ENCODE assay signal across 38 mouse cellular contexts in genomic region chr4:63699749-63700148, GRCm38 (mm10). TPM values are rescaled to one million over a fixed set of nuclear protein-coding genes. Genes with fewer than 3 reads are reported as not detected.
"Had no signal": no experiment of that assay in that cellular context is flagged by ENCODE, and none has a peak within 500 bp of the region (broad histone marks: within the 10 kb centered on the region; RNA-seq: fewer than 3 reads in every experiment).

No protein-coding gene starts in this region.

- ATAC-seq: forebrain, embryonic 13.5 days; forebrain, embryonic 14.5 days; forebrain, embryonic 15.5 days; forebrain, postnatal 0 days had no signal

- H3K4me3 ChIP-seq: embryonic facial prominence, embryonic 10.5 days; embryonic facial prominence, embryonic 12.5 days; embryonic facial prominence, embryonic 13.5 days; embryonic facial prominence, embryonic 15.5 days; erythroblast, embryonic 14.5 days; forebrain, embryonic 10.5 days; forebrain, embryonic 12.5 days; forebrain, embryonic 13.5 days; forebrain, embryonic 15.5 days; gastrocnemius, adult 2 months; heart, adult 2 months had no signal

- H3K4me2 ChIP-seq: embryonic facial prominence, embryonic 12.5 days; embryonic facial prominence, embryonic 13.5 days; embryonic facial prominence, embryonic 15.5 days; forebrain, embryonic 12.5 days; forebrain, embryonic 13.5 days; forebrain, embryonic 15.5 days had no signal

- H3K9ac ChIP-seq: embryonic facial prominence, embryonic 12.5 days; embryonic facial prominence, embryonic 13.5 days; embryonic facial prominence, embryonic 15.5 days; forebrain, embryonic 12.5 days; forebrain, embryonic 13.5 days; forebrain, embryonic 15.5 days; forebrain, postnatal 0 days had no signal

- H3K36me3 ChIP-seq: embryonic facial prominence, embryonic 10.5 days; embryonic facial prominence, embryonic 12.5 days; embryonic facial prominence, embryonic 13.5 days; embryonic facial prominence, embryonic 15.5 days; forebrain, embryonic 10.5 days; forebrain, embryonic 12.5 days; forebrain, embryonic 15.5 days had no signal

- H3K4me1 ChIP-seq: embryonic facial prominence, embryonic 10.5 days; embryonic facial prominence, embryonic 12.5 days; embryonic facial prominence, embryonic 13.5 days; embryonic facial prominence, embryonic 15.5 days; forebrain, embryonic 12.5 days; forebrain, embryonic 13.5 days; forebrain, embryonic 15.5 days had no signal

- H3K9me3 ChIP-seq: embryonic facial prominence, embryonic 10.5 days; embryonic facial prominence, embryonic 12.5 days; embryonic facial prominence, embryonic 13.5 days; embryonic facial prominence, embryonic 15.5 days; forebrain, embryonic 10.5 days; forebrain, embryonic 12.5 days; forebrain, embryonic 13.5 days; forebrain, embryonic 15.5 days had no signal

- H3K27ac ChIP-seq: embryonic facial prominence, embryonic 10.5 days; embryonic facial prominence, embryonic 12.5 days; embryonic facial prominence, embryonic 13.5 days; embryonic facial prominence, embryonic 15.5 days; forebrain, embryonic 10.5 days; forebrain, embryonic 12.5 days; forebrain, embryonic 13.5 days; forebrain, embryonic 15.5 days; gastrocnemius, adult 2 months; heart, adult 2 months had no signal

- H3K27me3 ChIP-seq: embryonic facial prominence, embryonic 12.5 days; embryonic facial prominence, embryonic 13.5 days; embryonic facial prominence, embryonic 15.5 days; forebrain, embryonic 12.5 days; forebrain, embryonic 13.5 days; forebrain, embryonic 15.5 days had no signal

- DNase-seq: cerebellum, adult 2 months; cerebellum, adult 8-10 months; cerebellum, adult 9-10 months; cerebellum, adult 9-11 months; cerebellum, postnatal 10 days; cerebellum, postnatal 14 days; cerebellum, postnatal 25 days; cerebellum, postnatal 36 days; embryo, embryonic 11 days; forebrain, postnatal 0 days; gastrocnemius, adult 2 months; gastrocnemius, postnatal 10 days; gastrocnemius, postnatal 14 days; gastrocnemius, postnatal 25 days; gastrocnemius, postnatal 36 days; heart, adult 18-20 months; heart, adult 2 months had no signal

RNA-seq across cellular contexts. Expression of gene Gm11214, which starts 36.6 kb away (rescaled TPM):
- total RNA-seq: common myeloid progenitor, adult 5-6 weeks; forebrain, postnatal 0 days; gastrocnemius, adult 18-20 months; gastrocnemius, adult 2 months; gastrocnemius, adult 8-10 months; gastrocnemius, postnatal 10 days; gastrocnemius, postnatal 14 days; gastrocnemius, postnatal 25 days; gastrocnemius, postnatal 36 days; gastrocnemius, postnatal 4 days; heart, adult 18-20 months; heart, adult 2 months; heart, adult 8-10 months had no signal
- polyA plus RNA-seq: cerebellum, adult 2 months; cortical plate, adult 2 months; embryonic facial prominence, embryonic 10.5 days; embryonic facial prominence, embryonic 11.5 days; embryonic facial prominence, embryonic 12.5 days; embryonic facial prominence, embryonic 13.5 days; embryonic facial prominence, embryonic 14.5 days; embryonic facial prominence, embryonic 15.5 days; erythroblast, embryonic 14.5 days; forebrain, embryonic 10.5 days; forebrain, embryonic 11.5 days; forebrain, embryonic 12.5 days; forebrain, embryonic 13.5 days; forebrain, embryonic 14.5 days; forebrain, embryonic 15.5 days; forebrain, postnatal 0 days; frontal cortex, adult 2 months; gonadal fat pad, adult 2 months; heart, adult 2 months had no signal

RNA-seq across cellular contexts. Expression of gene Tnfsf15, which starts 45.2 kb away (rescaled TPM):
- total RNA-seq: common myeloid progenitor, adult 5-6 weeks; forebrain, postnatal 0 days; gastrocnemius, adult 18-20 months; gastrocnemius, postnatal 36 days; gastrocnemius, postnatal 4 days; heart, adult 18-20 months; heart, adult 2 months; heart, adult 8-10 months had no signal
- polyA plus RNA-seq: cortical plate, adult 2 months; embryonic facial prominence, embryonic 10.5 days; embryonic facial prominence, embryonic 12.5 days; embryonic facial prominence, embryonic 13.5 days; erythroblast, embryonic 14.5 days; forebrain, embryonic 10.5 days; forebrain, embryonic 11.5 days; forebrain, embryonic 12.5 days; forebrain, embryonic 13.5 days; forebrain, embryonic 14.5 days; forebrain, embryonic 15.5 days; forebrain, postnatal 0 days; heart, adult 2 months had no signal
